Mouse (Mus musculus) CH12.LX (cell line): ENCODE measurements around the gene Msi1. TPM values are rescaled to one million over a fixed set of nuclear protein-coding genes. Genes with fewer than 3 reads are reported as not detected.

ENCODE experiments used
- DNase-seq: peaks from one replicate; pipeline ENCODE4 v3.0.0-alpha.2; 2013; ENCODE audit errors: extremely low read depth
- H3K27ac ChIP-seq: 2 replicates; pipeline ENCODE4 v1.5.1; 2012; ENCODE audit warnings: low read depth, mild to moderate bottlenecking, control low read depth, moderate library complexity; ENCODE audit not compliant: insufficient read depth
- H3K27me3 ChIP-seq: replicated peaks from 2 replicates; pipeline ENCODE3; 2012; ENCODE audit warnings: inconsistent platforms
- H3K36me3 ChIP-seq, 2 experiments: replicated peaks in 1 of 2; 2 replicates each; pipeline versions ENCODE3 to v1.6.1; 2012; ENCODE audit warnings: inconsistent platforms in 1 of 2, low read length in 1 of 2, mild to moderate bottlenecking in 1 of 2, mixed read lengths in 1 of 2, moderate library complexity in 1 of 2; ENCODE audit not compliant: control insufficient read depth in 1 of 2, insufficient read depth in 1 of 2
- H3K4me1 ChIP-seq, 2 experiments: 2 replicates each; pipeline ENCODE4 v1.6.1; 2012; ENCODE audit warnings: inconsistent platforms in 1 of 2, moderate library complexity in 1 of 2; ENCODE audit not compliant: insufficient read depth in 2 of 2, control insufficient read depth in 1 of 2
- H3K4me2 ChIP-seq: 2 replicates; pipeline ENCODE4 v1.6.1; 2012; ENCODE audit warnings: low read depth, mild to moderate bottlenecking, control low read depth; ENCODE audit not compliant: poor library complexity, insufficient read depth, severe bottlenecking
- H3K4me3 ChIP-seq, 3 experiments: fragments of 150-350 bp in 1 of 3; sonication (generic) in 1 of 3; replicated peaks in 1 of 3; 2 replicates each; pipeline versions ENCODE3 to v1.5.1; 2011 to 2012; ENCODE audit warnings: low read depth in 2 of 3, low read length in 2 of 3, mild to moderate bottlenecking in 2 of 3, moderate library complexity in 2 of 3, control low read depth in 1 of 3, improper control_type of control experiment in 1 of 3, inconsistent platforms in 1 of 3, mixed read lengths in 1 of 3; ENCODE audit not compliant: poor library complexity in 1 of 3
- H3K79me2 ChIP-seq: replicated peaks from 2 replicates; pipeline ENCODE4 v1.6.1; 2012; ENCODE audit warnings: mild to moderate bottlenecking, moderate library complexity; ENCODE audit not compliant: control insufficient read depth, poor library complexity, insufficient read depth, severe bottlenecking; ENCODE audit errors: extremely low read depth
- H3K9ac ChIP-seq: 2 replicates; pipeline ENCODE4 v1.6.1; 2012; ENCODE audit warnings: low read depth, mild to moderate bottlenecking, control low read depth, moderate library complexity; ENCODE audit not compliant: insufficient read depth
- H3K9me3 ChIP-seq: replicated peaks from 2 replicates; pipeline ENCODE3; 2012; ENCODE audit warnings: low read length, inconsistent platforms, mixed read lengths
- E2F4 ChIP-seq: IDR thresholded peaks from 2 replicates; pipeline ENCODE4 v1.6.1; 2011; ENCODE audit warnings: low read depth, low read length, improper control_type of control experiment; ENCODE audit not compliant: insufficient replicate concordance
- ELF1 ChIP-seq: IDR thresholded peaks from 2 replicates; pipeline ENCODE4 v1.6.1; 2014; ENCODE audit warnings: low read depth, mild to moderate bottlenecking, inconsistent platforms, low read length, improper control_type of control experiment
- ETS1 ChIP-seq: conservative IDR thresholded peaks from 2 replicates; pipeline ENCODE4 v1.6.1; 2012; ENCODE audit warnings: low read depth, mild to moderate bottlenecking, inconsistent platforms, low read length, improper control_type of control experiment, moderate library complexity
- JUN ChIP-seq: IDR thresholded peaks from 2 replicates; pipeline ENCODE4 v1.6.1; 2011; ENCODE audit warnings: low read depth, mild to moderate bottlenecking, low read length, improper control_type of control experiment, moderate library complexity; ENCODE audit not compliant: insufficient read depth
- JUND ChIP-seq: conservative IDR thresholded peaks from 2 replicates; pipeline ENCODE4 v1.6.1; 2011; ENCODE audit warnings: low read depth, low read length, improper control_type of control experiment
- KAT2A ChIP-seq: IDR thresholded peaks from 2 replicates; pipeline ENCODE4 v1.6.1; 2012; ENCODE audit warnings: low read length, improper control_type of control experiment, inconsistent platforms; ENCODE audit not compliant: insufficient replicate concordance
- MAFK ChIP-seq: IDR thresholded peaks from 2 replicates; pipeline ENCODE4 v1.6.1; 2011; ENCODE audit warnings: low read length, improper control_type of control experiment; ENCODE audit not compliant: insufficient replicate concordance
- MAX ChIP-seq: IDR thresholded peaks from 2 replicates; pipeline ENCODE4 v1.6.1; 2011; ENCODE audit warnings: low read length, improper control_type of control experiment
- MXI1 ChIP-seq: IDR thresholded peaks from 2 replicates; pipeline ENCODE4 v1.6.1; 2011; ENCODE audit warnings: mild to moderate bottlenecking, low read depth, low read length, improper control_type of control experiment
- PAX5 ChIP-seq: IDR thresholded peaks from 2 replicates; pipeline ENCODE4 v1.6.1; 2012; ENCODE audit warnings: low read length, inconsistent platforms, mixed read lengths
- POLR2A ChIP-seq: IDR thresholded peaks from 2 replicates; pipeline ENCODE4 v1.6.1; 2011; ENCODE audit warnings: low read depth, mild to moderate bottlenecking, improper control_type of control experiment, low read length
- RCOR1 ChIP-seq: conservative IDR thresholded peaks from 2 replicates; pipeline ENCODE4 v1.6.1; 2012; ENCODE audit warnings: low read depth, mild to moderate bottlenecking, inconsistent platforms, low read length, improper control_type of control experiment
- SIN3A ChIP-seq: IDR thresholded peaks from 2 replicates; pipeline ENCODE4 v1.6.1; 2012; ENCODE audit warnings: low read length, improper control_type of control experiment, inconsistent platforms
- SMC3 ChIP-seq: IDR thresholded peaks from 2 replicates; pipeline ENCODE4 v1.6.1; 2011; ENCODE audit warnings: low read depth, low read length, improper control_type of control experiment
- TBP ChIP-seq: conservative IDR thresholded peaks from 2 replicates; pipeline ENCODE4 v1.6.1; 2011; ENCODE audit warnings: low read depth, low read length, improper control_type of control experiment
- USF1 ChIP-seq: IDR thresholded peaks from 2 replicates; pipeline ENCODE4 v1.6.1; 2014; ENCODE audit warnings: low read depth, mild to moderate bottlenecking, inconsistent platforms, low read length, improper control_type of control experiment
- USF2 ChIP-seq: conservative IDR thresholded peaks from 2 replicates; pipeline ENCODE4 v1.6.1; 2011; ENCODE audit warnings: low read depth, low read length, improper control_type of control experiment
- ZC3H11A ChIP-seq: IDR thresholded peaks from 2 replicates; pipeline ENCODE4 v1.6.1; 2012; ENCODE audit warnings: low read depth, mild to moderate bottlenecking, inconsistent platforms, low read length, improper control_type of control experiment
- ZKSCAN1 ChIP-seq: IDR thresholded peaks from 2 replicates; pipeline ENCODE4 v1.6.1; 2012; ENCODE audit warnings: low read depth, inconsistent platforms, low read length, improper control_type of control experiment, borderline replicate concordance
- dilution Hi-C: fragments of 300-500 bp; cut with MboI; formaldehyde crosslinking; loops from 2 replicates; pipeline ENCODE4 v1.14.3; 2020; ENCODE audit warnings: low sequenced_read_pairs; ENCODE audit not compliant: extremely low pct_unique_long_range_greater_than_20kb, extremely low pct_ligation_motif_present
- in situ Hi-C: fragments of 300-500 bp; cut with MboI; formaldehyde crosslinking; loops from 3 replicates; pipeline ENCODE4 v1.14.3; 2019; ENCODE audit warnings: low sequenced_read_pairs, low pct_ligation_motif_present, low pct_unique_long_range_greater_than_20kb, mixed read lengths
- polyA plus RNA-seq: library from polyadenylated mRNA; unstranded; fragments of >175 nt; gene quantifications from 2 replicates; pipeline ENCODE4 v1.2.1, GENCODE M21; 2012; ENCODE audit warnings: low read depth; ENCODE audit not compliant: insufficient read length
- total RNA-seq, 2 experiments: library from RNA; depleted of rRNA; stranded (reverse); fragments of 300-350 nt in 1 of 2; fragments of >200 nt in 1 of 2; gene quantifications; 2 replicates each; pipeline ENCODE4 v1.2.3; 2012 to 2014

Gene Msi1
- total and polyA plus RNA-seq, 3 experiments = 0.82 to 5.3 (median 4.1) TPM

DNA sequence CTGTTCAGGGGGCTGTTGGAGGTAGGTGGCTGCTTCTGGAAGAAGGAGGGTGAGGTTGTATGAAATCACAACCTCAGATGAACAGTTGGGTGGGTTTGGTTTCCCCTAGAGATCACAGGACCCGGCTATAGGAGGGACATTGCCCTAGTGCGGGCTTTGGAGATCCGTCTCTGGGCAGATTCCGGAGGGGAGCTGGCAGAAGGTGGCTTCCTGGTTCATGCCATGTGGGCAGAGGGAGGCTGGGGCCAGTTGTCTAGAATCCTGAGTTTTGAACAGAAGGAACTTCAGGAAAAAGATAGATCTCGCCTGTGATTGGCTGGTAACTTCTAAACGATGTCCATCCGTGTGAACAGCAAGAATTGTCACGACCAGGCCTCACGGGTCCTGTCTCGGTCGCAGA, 3.0 kb downstream of the Msi1 start:
- no peak for DNase-seq
- peaks cover 7 to 44% of the 10 kb centered on the region in 2 experiments for H3K4me1 ChIP-seq
- H3K27me3 ChIP-seq = peaks cover 5% of the 10 kb centered on the region
- no peak overlapping the region for H3K27ac ChIP-seq
- H3K9ac ChIP-seq = no peak overlapping the region
- dilution Hi-C loops (no loop called here), in situ Hi-C loops (no loop called here)
- H3K4me3 ChIP-seq = no peak overlapping the region
- no peak overlapping the region for H3K4me2 ChIP-seq
- no peaks in the 10 kb centered on the region for H3K9me3 ChIP-seq
- TF ChIP-seq RCOR1 (no peak), ELF1 (no peak), PAX5 (no peak), ZKSCAN1 (no peak), ETS1 (no peak), JUND (no peak), JUN (no peak), TBP (no peak), E2F4 (no peak), KAT2A (no peak), ZC3H11A (no peak), USF1 (no peak), SMC3 (no peak), USF2 (no peak), SIN3A (no peak), POLR2A (no peak)
- H3K36me3 ChIP-seq = peaks cover 0 to 4% of the 10 kb centered on the region in 2 experiments
- no peaks in the 10 kb centered on the region for H3K79me2 ChIP-seq

- Histone ChIP-seq H3K4me3 (no peak overlapping the region), H3K27ac (no peak overlapping the region), H3K36me3 (peaks cover 0 to 2% of the 10 kb centered on the region in 2 experiments), H3K9me3 (no peaks in the 10 kb centered on the region), H3K4me1 (peaks cover 7 to 47% of the 10 kb centered on the region in 2 experiments), H3K9ac (no peak overlapping the region), H3K27me3 (peaks cover 5% of the 10 kb centered on the region), H3K79me2 (no peaks in the 10 kb centered on the region), H3K4me2 (no peak overlapping the region)
- TF ChIP-seq ELF1 (no peak), MAFK (no peak), JUND (no peak), KAT2A (no peak), USF2 (no peak), MAX (no peak), MXI1 (no peak)
- dilution Hi-C loops (no loop called here), in situ Hi-C loops (no loop called here)
- no peak for DNase-seq
These were observed 3.8 kb downstream of the Msi1 start for GRCm38 (mm10) chr5:115433191-115433590.
